Mouse (Mus musculus) midbrain, embryonic 16.5 days (tissue): ENCODE data around the gene Selenot. TPM values are rescaled to one million over a fixed set of nuclear protein-coding genes. Genes with fewer than 3 reads are reported as not detected.

Experiments used
- ATAC-seq: fragments of 200-750 bp; cut with Nextera tagmentation; 2 replicates; pipeline ENCODE4 v1.8.0; 2017; ENCODE audit warnings: moderate TSS enrichment
- H3K27ac ChIP-seq: fragments of 300-500 bp; sonication (generic); 2 replicates; pipeline ENCODE4 v1.5.1; 2014; ENCODE audit warnings: mild to moderate bottlenecking, low read length, mixed read lengths
- H3K27me3 ChIP-seq: fragments of 300-500 bp; sonication (generic); 2 replicates; pipeline ENCODE4 v1.6.1; 2014; ENCODE audit warnings: low read depth, low read length, mixed read lengths; ENCODE audit not compliant: control insufficient read depth, insufficient read depth
- H3K36me3 ChIP-seq: fragments of 300-500 bp; sonication (generic); 2 replicates; pipeline ENCODE4 v1.6.1; 2014; ENCODE audit warnings: mild to moderate bottlenecking, low read length, moderate library complexity, mixed read lengths; ENCODE audit not compliant: control insufficient read depth, insufficient read depth
- H3K4me1 ChIP-seq: fragments of 300-500 bp; sonication (generic); 2 replicates; pipeline ENCODE4 v1.6.1; 2014; ENCODE audit warnings: mild to moderate bottlenecking, low read length, mixed read lengths; ENCODE audit not compliant: control insufficient read depth, insufficient read depth
- H3K4me2 ChIP-seq: fragments of 300-500 bp; sonication (generic); 2 replicates; pipeline ENCODE4 v1.6.1; 2014; ENCODE audit warnings: mild to moderate bottlenecking, low read length, mixed read lengths
- H3K4me3 ChIP-seq: fragments of 300-500 bp; sonication (generic); 2 replicates; pipeline ENCODE4 v1.5.1; 2014; ENCODE audit warnings: low read depth, mild to moderate bottlenecking, low read length, moderate library complexity, mixed read lengths
- H3K9ac ChIP-seq: fragments of 300-500 bp; sonication (generic); 2 replicates; pipeline ENCODE4 v1.6.1; 2014; ENCODE audit warnings: low read depth, low read length, mixed read lengths
- H3K9me3 ChIP-seq: fragments of 300-500 bp; sonication (generic); replicated peaks from 2 replicates; pipeline ENCODE4 v1.6.1; 2014; ENCODE audit warnings: mild to moderate bottlenecking, low read length, mixed read lengths; ENCODE audit not compliant: control insufficient read depth, poor library complexity, severe bottlenecking
- WGBS: fragments of 180-500 bp; shearing (Covaris S2); extraction: QIAGEN DNeasy Blood & Tissue Kit; methylation state at CpG from one replicate; pipeline ENCODE4 v1.1.7; 2014; 5-methylcytosine and 5-hydroxymethylcytosine counted together
- polyA plus RNA-seq: library from polyadenylated mRNA; unstranded; fragments of >200 nt; fragmentation: Nextera tagmentation; extraction: Ambion mirVana; gene quantifications from 2 replicates; pipeline ENCODE4 v1.2.1, GENCODE M21; 2015

The Selenot gene
- polyA plus RNA-seq, result 23.0 and 24.8 TPM in 2 replicates

- Histone ChIP-seq H3K9me3 (no peaks in the 10 kb centered on the region), H3K4me1 (peaks cover 12% of the 10 kb centered on the region), H3K27me3 (no peaks in the 10 kb centered on the region), H3K27ac (peak within 1 kb of the TSS; percentile 99), H3K4me2 (peak within 1 kb of the TSS; percentile 70), H3K4me3 (peak within 1 kb of the TSS; percentile 93), H3K9ac (peak within 1 kb of the TSS; percentile 99), H3K36me3 (no peaks in the 10 kb centered on the region)
- WGBS, result 2% methylated on average over 58 of the region's 59 CpGs
- ATAC-seq, result peak; percentile 97
Observed at GRCm38 (mm10) chr3:58576137-58577066, at the start of gene Selenot. Gene Selenot, plus strand, starts transcription at chr3:58576636.

GRCm38 (mm10) chr3:58536573-58536972 lies 39.9 kb upstream of the Selenot start:
- ATAC-seq, result no peak
- no peak overlapping the region for H3K4me3 ChIP-seq
- H3K36me3 ChIP-seq, result peaks cover 12% of the 10 kb centered on the region
- no peaks in the 10 kb centered on the region for H3K4me1 ChIP-seq
- no peak overlapping the region for H3K9ac ChIP-seq
- H3K27ac ChIP-seq, result no peak overlapping the region
- WGBS, result 92% methylated on average over 3 of the region's 3 CpGs
- H3K9me3 ChIP-seq, result no peaks in the 10 kb centered on the region
- no peak overlapping the region for H3K4me2 ChIP-seq
- H3K27me3 ChIP-seq, result no peaks in the 10 kb centered on the region

- H3K9ac ChIP-seq, result no peak overlapping the region
- WGBS, result 97% methylated on average over 1 of the region's 1 CpGs
- H3K4me3 ChIP-seq, result no peak overlapping the region
- H3K27ac ChIP-seq, result no peak overlapping the region
- no peaks in the 10 kb centered on the region for H3K9me3 ChIP-seq
- no peak for ATAC-seq
- no peaks in the 10 kb centered on the region for H3K27me3 ChIP-seq
- peaks cover 39% of the 10 kb centered on the region for H3K36me3 ChIP-seq
- H3K4me2 ChIP-seq, result no peak overlapping the region
- no peaks in the 10 kb centered on the region for H3K4me1 ChIP-seq
Observed at GRCm38 (mm10) chr3:58552001-58552811, 24.2 kb upstream of the Selenot start.

GRCm38 (mm10) chr3:58556649-58557048 lies 19.8 kb upstream of the Selenot start:
- 87% methylated on average over 7 of the region's 7 CpGs for WGBS
- peaks cover 33% of the 10 kb centered on the region for H3K36me3 ChIP-seq
- H3K27me3 ChIP-seq, result no peaks in the 10 kb centered on the region
- no peaks in the 10 kb centered on the region for H3K9me3 ChIP-seq
- H3K4me3 ChIP-seq, result no peak overlapping the region
- no peak overlapping the region for H3K9ac ChIP-seq
- ATAC-seq, result no peak
- H3K4me1 ChIP-seq, result no peaks in the 10 kb centered on the region
- H3K4me2 ChIP-seq, result no peak overlapping the region
- no peak overlapping the region for H3K27ac ChIP-seq

DNA sequence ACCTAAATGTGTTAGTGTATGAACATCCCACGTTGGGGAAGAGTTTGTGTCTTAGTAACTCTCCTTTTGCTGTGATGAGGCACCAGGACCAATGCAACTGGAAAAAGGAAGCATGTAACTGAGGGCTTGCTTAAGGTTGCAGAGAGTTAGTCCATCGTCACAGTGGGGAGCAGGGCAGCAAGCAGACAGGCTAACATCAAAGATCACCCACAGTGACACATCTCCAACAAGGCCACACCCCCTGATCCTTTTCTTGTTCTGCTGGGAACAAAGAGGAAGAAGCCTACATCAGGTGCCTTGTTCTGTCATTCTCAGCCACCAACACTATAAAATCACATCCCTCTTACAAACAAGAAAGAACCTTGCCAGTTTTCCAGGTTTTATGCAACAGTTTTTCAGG lies 16.5 kb upstream of the Selenot start:
- Histone ChIP-seq H3K9me3 (no peaks in the 10 kb centered on the region), H3K27ac (no peak overlapping the region), H3K27me3 (no peaks in the 10 kb centered on the region), H3K4me1 (no peaks in the 10 kb centered on the region), H3K9ac (no peak overlapping the region), H3K36me3 (peaks cover 18% of the 10 kb centered on the region), H3K4me2 (no peak overlapping the region), H3K4me3 (no peak overlapping the region)
- ATAC-seq, result no peak
- 28% methylated on average over 2 of the region's 2 CpGs for WGBS

DNA sequence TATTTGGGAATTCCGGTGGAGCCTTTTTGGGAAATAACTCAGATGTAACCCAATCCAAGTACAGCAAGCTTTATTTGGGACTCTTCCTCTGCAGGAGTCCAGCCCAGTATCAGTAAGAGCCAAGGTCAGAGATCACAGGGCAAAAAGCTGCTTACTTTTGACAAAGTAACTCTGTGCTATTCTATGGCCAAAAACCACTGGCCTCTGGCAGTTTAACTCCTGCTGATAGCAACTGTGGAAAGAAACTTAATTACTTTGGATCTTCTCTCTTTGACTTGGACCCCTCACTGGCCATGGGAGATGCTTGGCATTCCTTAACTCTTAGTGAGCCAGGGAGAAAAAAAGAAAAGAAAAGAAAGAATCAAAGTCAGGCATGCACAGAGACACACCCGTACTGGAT lies 15.0 kb upstream of the Selenot start:
- Histone ChIP-seq H3K4me2 (no peak overlapping the region), H3K4me1 (no peaks in the 10 kb centered on the region), H3K27ac (no peak overlapping the region), H3K9ac (no peak overlapping the region), H3K9me3 (no peaks in the 10 kb centered on the region), H3K27me3 (no peaks in the 10 kb centered on the region), H3K4me3 (no peak overlapping the region), H3K36me3 (peaks cover 11% of the 10 kb centered on the region)
- ATAC-seq, result no peak
- WGBS, result 23% methylated on average over 2 of the region's 2 CpGs

DNA sequence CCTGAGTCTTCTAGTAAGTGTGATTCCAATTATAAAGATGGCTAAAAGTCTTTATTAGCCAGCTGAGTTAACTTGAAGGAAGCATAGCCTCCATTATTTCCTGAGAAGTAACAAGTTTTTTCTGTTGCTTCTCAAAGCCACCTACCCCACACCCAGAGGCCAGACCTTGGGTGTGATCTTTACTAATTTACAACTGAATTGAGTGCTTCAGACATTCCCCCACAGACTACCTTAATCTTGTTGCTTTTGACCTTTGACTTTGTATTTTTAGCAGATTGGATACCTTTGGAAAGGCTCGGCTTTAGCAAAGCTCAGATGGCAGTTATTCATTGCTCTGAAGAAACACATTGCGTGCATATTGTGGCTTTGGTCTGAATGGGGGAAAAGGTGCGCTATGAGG lies 5.6 kb upstream of the Selenot start:
- no peaks in the 10 kb centered on the region for H3K9me3 ChIP-seq

GRCm38 (mm10) chr3:58577067-58577503 lies 649 bp downstream of the Selenot start:
- peak; percentile 86 for ATAC-seq
- H3K36me3 ChIP-seq, result no peaks in the 10 kb centered on the region
- H3K4me3 ChIP-seq, result peak overlapping the region; percentile 93
- WGBS, result under 1% methylated on average over 36 of the region's 36 CpGs
- H3K4me2 ChIP-seq, result peak overlapping the region; percentile 70
- peak overlapping the region; percentile 99 for H3K9ac ChIP-seq
- H3K27ac ChIP-seq, result peak overlapping the region; percentile 99
- H3K27me3 ChIP-seq, result no peaks in the 10 kb centered on the region
- peaks cover 15% of the 10 kb centered on the region for H3K4me1 ChIP-seq
- H3K9me3 ChIP-seq, result no peaks in the 10 kb centered on the region

More for the DNA sequence above, 5.6 kb upstream of the Selenot start:
- no peak overlapping the region for H3K4me3 ChIP-seq
- ATAC-seq, result no peak
- 89% methylated on average over 3 of the region's 3 CpGs for WGBS
- no peaks in the 10 kb centered on the region for H3K36me3 ChIP-seq
- H3K4me2 ChIP-seq, result no peak overlapping the region
- H3K9ac ChIP-seq, result no peak overlapping the region
- no peaks in the 10 kb centered on the region for H3K27me3 ChIP-seq
- 0 out of 2 replicates have a peak, but pooled peaks cover under 1% of the 10 kb centered on the region for H3K4me1 ChIP-seq
- no peak overlapping the region for H3K27ac ChIP-seq
